Mouse (Mus musculus) gonadal fat pad, adult 2 months (tissue): ENCODE data around the gene Zfp1. TPM values are rescaled to one million over a fixed set of nuclear protein-coding genes. Genes with fewer than 3 reads are reported as not detected.

Experiments used
- DNase-seq: peaks from one replicate; pipeline ENCODE4 v3.0.0-alpha.2; 2012; ENCODE audit warnings: low read depth
- polyA plus RNA-seq: library from polyadenylated mRNA; depleted of rRNA; stranded (reverse); fragments of >200 nt; gene quantifications from 2 replicates; pipeline ENCODE4 v1.2.3, GENCODE M21; 2012; rRNA removed

The Zfp1 gene
- polyA plus RNA-seq, 1 experiment: 12.1 TPM

GRCm38 (mm10) chr8:111713291-111713690 lies 70.1 kb downstream of the Zfp1 start:
- no peak for DNase-seq

- DNase-seq: no peak
Measured at GRCm38 (mm10) chr8:111713817-111714216, 70.6 kb downstream of the Zfp1 start.

- no peak for DNase-seq
Measured at GRCm38 (mm10) chr8:111714295-111714694, 71.1 kb downstream of the Zfp1 start.

- no peak for DNase-seq
Measured at GRCm38 (mm10) chr8:111715514-111715913, 72.3 kb downstream of the Zfp1 start.

GRCm38 (mm10) chr8:111716603-111717487 lies 73.6 kb downstream of the Zfp1 start:
- DNase-seq: no peak

GRCm38 (mm10) chr8:111717488-111717792 lies 74.2 kb downstream of the Zfp1 start:
- DNase-seq: no peak

- DNase-seq: no peak
Measured at GRCm38 (mm10) chr8:111717866-111718265, 74.7 kb downstream of the Zfp1 start.

GRCm38 (mm10) chr8:111718937-111719336 lies 75.7 kb downstream of the Zfp1 start:
- DNase-seq: no peak

GRCm38 (mm10) chr8:111720115-111720544 lies 76.9 kb downstream of the Zfp1 start:
- no peak for DNase-seq

Other genes with a start within 250 kb of the Zfp1 start
- 11.3 and 12.6 TPM in 2 replicates for gene Fa2h, start 249.6 kb upstream of the Zfp1 start, polyA plus RNA-seq
- 13.0 and 14.0 TPM in 2 replicates for gene Wdr59, start 121.3 kb upstream of the Zfp1 start, polyA plus RNA-seq
- 52.4 and 57.0 TPM in 2 replicates for gene Znrf1, start 107.3 kb upstream of the Zfp1 start, polyA plus RNA-seq
- gene Ldhd, start 13.0 kb upstream of the Zfp1 start, polyA plus RNA-seq: 371 and 461 TPM in 2 replicates
- 4.4 and 35.9 TPM in 2 replicates for gene Ctrb1, start 47.6 kb downstream of the Zfp1 start, polyA plus RNA-seq
- gene Bcar1, start 100.4 kb downstream of the Zfp1 start, polyA plus RNA-seq: 54.5 and 58.1 TPM in 2 replicates
- gene Cfdp1, start 210.9 kb downstream of the Zfp1 start, polyA plus RNA-seq: 6.5 and 9.7 TPM in 2 replicates
- 5.2 and 5.8 TPM in 2 replicates for gene Tmem170, start 233.3 kb downstream of the Zfp1 start, polyA plus RNA-seq